Mouse (Mus musculus) hindbrain, embryonic 16.5 days (tissue): ENCODE measurements at regions not wholly inside any gene's neighbourhood (a gene's known extent, or its start where the extent isn't known, plus 50 kb on each side); places are given as distances from the start of the nearest gene placed in this dataset.

Experiments
- ATAC-seq: fragments of 200-750 bp; cut with Nextera tagmentation; 2 replicates; pipeline ENCODE4 v1.8.0; 2017; ENCODE audit warnings: moderate TSS enrichment, moderate library complexity
- H3K27ac ChIP-seq: fragments of 300-500 bp; sonication (generic); 2 replicates; pipeline ENCODE4 v1.5.1; 2014; ENCODE audit warnings: low read depth, mild to moderate bottlenecking, control low read depth, low read length, moderate library complexity
- H3K27me3 ChIP-seq: fragments of 300-500 bp; sonication (generic); replicated peaks from 2 replicates; pipeline ENCODE4 v1.6.1; 2014; ENCODE audit warnings: low read length; ENCODE audit not compliant: control insufficient read depth, insufficient read depth
- H3K36me3 ChIP-seq: fragments of 300-500 bp; sonication (generic); 2 replicates; pipeline ENCODE4 v1.6.1; 2014; ENCODE audit warnings: mild to moderate bottlenecking, low read length, moderate library complexity, mixed read lengths; ENCODE audit not compliant: control insufficient read depth, insufficient read depth
- H3K4me1 ChIP-seq: fragments of 300-500 bp; sonication (generic); 2 replicates; pipeline ENCODE4 v1.6.1; 2014; ENCODE audit warnings: low read depth, low read length; ENCODE audit not compliant: control insufficient read depth, insufficient read depth
- H3K4me2 ChIP-seq: fragments of 300-500 bp; sonication (generic); 2 replicates; pipeline ENCODE4 v1.6.1; 2014; ENCODE audit warnings: mild to moderate bottlenecking, low read length, control low read depth, moderate library complexity
- H3K4me3 ChIP-seq: fragments of 300-500 bp; sonication (generic); 2 replicates; pipeline ENCODE4 v1.5.1; 2014; ENCODE audit warnings: mild to moderate bottlenecking, low read length, control low read depth, moderate library complexity
- H3K9ac ChIP-seq: fragments of 300-500 bp; sonication (generic); 2 replicates; pipeline ENCODE4 v1.6.1; 2014; ENCODE audit warnings: low read depth, mild to moderate bottlenecking, control low read depth, low read length, moderate library complexity
- H3K9me3 ChIP-seq: fragments of 300-500 bp; sonication (generic); 2 replicates; pipeline ENCODE4 v1.6.1; 2014; ENCODE audit warnings: mild to moderate bottlenecking, low read length, moderate library complexity; ENCODE audit not compliant: control insufficient read depth
- WGBS: fragments of 180-500 bp; shearing (Covaris S2); extraction: QIAGEN DNeasy Blood & Tissue Kit; methylation state at CpG from one replicate; pipeline ENCODE4 v1.1.7; 2014; 5-methylcytosine and 5-hydroxymethylcytosine counted together

DNA sequence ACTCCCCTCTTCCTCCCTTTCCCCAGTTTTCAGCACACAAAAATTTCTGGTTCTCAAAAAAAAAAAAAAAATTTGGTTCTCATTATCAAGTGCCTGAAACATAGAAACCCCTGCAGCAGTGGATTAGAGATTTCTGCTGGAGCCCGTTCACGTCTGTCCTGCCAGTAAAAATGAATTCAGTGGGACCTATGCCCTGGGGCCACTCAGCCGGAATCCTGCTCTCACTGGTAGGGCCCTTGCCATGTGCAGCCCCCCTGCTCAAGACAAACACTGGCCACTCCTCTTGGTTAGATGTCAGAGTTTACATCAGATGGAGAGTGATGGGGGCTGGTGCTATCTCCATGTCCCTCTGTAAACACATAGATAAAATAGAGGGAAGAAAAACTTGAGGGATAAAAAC is 108.0 kb downstream of the Atp23 start:
- no peaks in the 10 kb centered on the region for H3K36me3 ChIP-seq
- no peak for ATAC-seq
- no peaks in the 10 kb centered on the region for H3K27me3 ChIP-seq
- no peak overlapping the region for H3K4me3 ChIP-seq
- H3K4me2 ChIP-seq = no peak overlapping the region
- no peaks in the 10 kb centered on the region for H3K9me3 ChIP-seq
- no peak overlapping the region for H3K27ac ChIP-seq
- 32% methylated on average over 3 of the region's 3 CpGs for WGBS
- H3K4me1 ChIP-seq = peaks cover 6% of the 10 kb centered on the region; the same call in 1 of the 2 replicates
- H3K9ac ChIP-seq = no peak overlapping the region

DNA sequence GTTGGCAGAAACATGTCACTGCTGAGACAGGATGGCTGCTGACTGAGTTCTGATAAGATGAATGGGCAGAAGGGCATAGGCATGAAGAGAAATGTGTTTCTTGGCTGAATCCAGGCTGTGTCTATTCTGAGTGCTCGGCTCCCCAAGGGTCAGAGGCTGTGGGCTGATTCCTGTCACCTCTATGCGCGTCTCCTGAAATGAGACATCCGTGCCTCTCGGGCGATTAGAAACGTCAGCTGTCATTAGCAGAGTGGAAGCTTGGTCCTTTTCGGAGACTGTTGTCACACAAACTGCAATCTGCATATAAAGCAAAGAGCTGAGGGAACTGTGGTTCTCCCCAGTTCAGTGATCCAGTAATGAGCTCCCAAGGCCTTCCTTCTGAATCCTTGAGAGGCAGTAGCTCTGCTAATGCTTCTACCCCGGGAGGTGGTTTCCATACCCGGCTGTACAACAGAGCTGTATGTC is 108.8 kb downstream of the Atp23 start:
- 0 out of 2 replicates have a peak, but pooled peaks have one; percentile 27 for ATAC-seq
- no peak overlapping the region for H3K4me2 ChIP-seq
- WGBS = 42% methylated on average over 10 of the region's 10 CpGs

DNA sequence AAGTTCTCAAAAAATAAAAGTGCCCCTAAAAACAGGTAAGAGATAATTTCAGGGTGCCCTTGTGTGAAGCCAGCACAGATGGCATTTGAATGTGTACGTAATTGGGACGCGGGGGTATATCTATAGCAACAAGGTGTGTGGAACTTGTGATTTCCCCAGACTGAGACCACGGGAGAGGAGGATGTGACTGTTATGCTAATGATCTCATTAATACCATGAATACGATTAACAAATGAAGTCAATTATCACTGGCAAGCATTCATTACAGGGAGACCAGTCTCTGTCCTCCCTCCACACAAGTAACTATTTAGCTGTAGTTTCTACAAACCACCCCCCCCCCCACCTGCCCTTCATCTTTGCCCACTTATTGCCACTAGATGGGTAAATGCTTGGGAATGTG is 112.9 kb downstream of the Atp23 start:
- H3K4me1 ChIP-seq = peaks cover 3% of the 10 kb centered on the region; the same call in 1 of the 2 replicates
- no peaks in the 10 kb centered on the region for H3K27me3 ChIP-seq
- 30% methylated on average over 5 of the region's 5 CpGs for WGBS
- H3K4me2 ChIP-seq = no peak overlapping the region
- H3K27ac ChIP-seq = no peak overlapping the region
- no peaks in the 10 kb centered on the region for H3K9me3 ChIP-seq
- H3K9ac ChIP-seq = no peak overlapping the region
- no peak overlapping the region for H3K4me3 ChIP-seq
- no peak for ATAC-seq
- no peaks in the 10 kb centered on the region for H3K36me3 ChIP-seq

More for the DNA sequence above, 108.8 kb downstream of the Atp23 start:
- Histone ChIP-seq H3K4me3 (no peak overlapping the region), H3K9ac (no peak overlapping the region), H3K9me3 (no peaks in the 10 kb centered on the region), H3K27me3 (no peaks in the 10 kb centered on the region), H3K27ac (no peak overlapping the region), H3K4me1 (peaks cover 6% of the 10 kb centered on the region; the same call in 1 of the 2 replicates), H3K36me3 (no peaks in the 10 kb centered on the region)

DNA sequence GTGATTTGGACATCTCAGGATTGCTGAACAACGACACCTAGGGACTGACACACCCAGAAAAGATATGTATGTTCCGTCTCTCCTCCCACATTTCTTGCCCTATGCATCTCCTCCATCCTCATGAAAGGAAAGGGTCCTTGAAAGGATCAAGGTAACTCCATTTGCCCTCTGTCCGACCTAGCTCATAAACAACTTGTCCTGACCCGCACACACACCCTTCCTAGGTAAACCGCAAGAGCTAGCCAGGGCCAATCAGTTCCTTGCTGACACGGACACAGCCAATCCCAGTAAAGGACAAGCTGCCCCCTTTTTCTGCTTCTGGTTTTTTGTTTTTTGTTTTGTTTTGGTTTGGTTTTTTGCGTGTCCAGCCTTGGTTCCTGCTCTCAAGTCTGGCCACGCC is 118.0 kb downstream of the Atp23 start:
- WGBS = 94% methylated on average over 8 of the region's 8 CpGs
- no peaks in the 10 kb centered on the region for H3K36me3 ChIP-seq

DNA sequence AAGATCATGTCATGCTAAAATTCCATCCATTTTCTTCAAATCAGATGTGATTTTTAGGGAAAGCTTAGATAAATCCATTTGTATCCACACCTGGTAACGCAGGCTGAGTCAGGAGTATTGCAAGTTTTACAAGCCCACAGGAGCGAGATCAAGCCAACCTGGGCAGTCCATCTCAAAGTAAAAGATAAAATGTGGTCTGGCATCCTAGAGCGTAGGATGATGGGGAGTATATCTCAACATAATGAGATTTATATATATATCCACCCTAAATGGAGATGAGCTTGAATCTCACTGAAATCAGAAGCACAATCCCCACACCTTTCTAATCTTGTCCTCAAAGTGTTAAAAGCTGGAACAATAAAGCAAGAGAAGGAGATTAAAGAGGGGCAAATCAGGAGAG is 124.6 kb downstream of the Atp23 start:
- no peak for ATAC-seq
- Histone ChIP-seq H3K4me1 (no peaks in the 10 kb centered on the region), H3K9me3 (no peaks in the 10 kb centered on the region), H3K27ac (no peak overlapping the region), H3K4me2 (no peak overlapping the region), H3K9ac (no peak overlapping the region), H3K4me3 (no peak overlapping the region), H3K27me3 (no peaks in the 10 kb centered on the region), H3K36me3 (no peaks in the 10 kb centered on the region)
- 87% methylated on average over 3 of the region's 3 CpGs for WGBS

More for the DNA sequence above, 118.0 kb downstream of the Atp23 start:
- Histone ChIP-seq H3K4me3 (no peak overlapping the region), H3K9ac (no peak overlapping the region), H3K27ac (no peak overlapping the region), H3K4me1 (no peaks in the 10 kb centered on the region), H3K27me3 (no peaks in the 10 kb centered on the region), H3K4me2 (no peak overlapping the region), H3K9me3 (no peaks in the 10 kb centered on the region)
- no peak for ATAC-seq

DNA sequence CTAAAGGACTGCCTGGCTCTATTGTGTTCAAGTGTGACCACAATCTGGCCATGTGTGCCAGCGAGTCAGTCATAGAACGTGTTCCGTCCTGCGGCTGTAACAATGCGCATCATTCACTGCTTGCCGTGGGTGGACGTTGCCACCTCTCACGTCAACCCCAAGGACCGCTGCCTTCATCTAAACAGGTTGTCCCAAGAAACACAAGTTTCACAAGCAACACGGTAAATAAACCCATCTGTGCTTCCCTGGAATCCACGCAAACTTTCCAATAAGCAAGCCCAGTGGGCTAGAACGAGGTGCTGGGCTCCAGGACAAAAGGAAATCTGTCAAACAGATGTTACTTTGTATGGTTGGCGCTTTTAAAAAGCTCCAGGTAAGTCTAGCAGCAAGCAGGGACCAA is 125.2 kb downstream of the Atp23 start:
- H3K9ac ChIP-seq = no peak overlapping the region
- ATAC-seq = no peak
- 72% methylated on average over 13 of the region's 13 CpGs for WGBS
- no peaks in the 10 kb centered on the region for H3K27me3 ChIP-seq
- H3K9me3 ChIP-seq = no peaks in the 10 kb centered on the region
- H3K4me3 ChIP-seq = no peak overlapping the region
- no peaks in the 10 kb centered on the region for H3K4me1 ChIP-seq
- no peaks in the 10 kb centered on the region for H3K36me3 ChIP-seq
- H3K4me2 ChIP-seq = no peak overlapping the region
- H3K27ac ChIP-seq = no peak overlapping the region

DNA sequence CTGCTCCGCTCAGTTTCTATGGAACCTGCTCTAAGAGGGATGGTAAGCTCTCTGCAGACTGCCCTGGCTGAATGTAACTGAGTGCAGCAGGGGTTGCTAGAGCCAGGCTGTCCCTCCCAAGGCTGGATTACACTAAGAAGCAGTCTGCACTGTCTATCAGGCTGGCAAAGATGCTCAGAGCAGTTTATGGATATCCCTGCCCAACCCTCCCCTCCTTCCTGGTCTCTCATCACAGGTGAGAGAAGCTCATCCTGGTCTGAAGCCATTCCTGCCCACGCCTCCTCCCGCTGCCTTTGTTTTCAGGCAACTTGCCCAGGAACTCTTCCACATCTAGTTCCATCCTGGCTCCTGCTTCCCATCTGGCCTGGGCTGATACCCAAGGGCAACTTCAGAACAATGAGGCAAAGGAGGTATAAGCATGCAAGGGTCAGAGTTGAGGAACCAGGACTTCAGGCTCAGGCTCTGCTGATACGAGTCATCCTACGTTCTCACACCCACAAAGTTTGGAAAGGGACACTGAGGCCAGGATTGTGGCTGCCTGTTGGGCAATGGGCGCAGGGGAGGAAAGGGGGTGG is 130.6 kb downstream of the Atp23 start:
- no peak overlapping the region for H3K9ac ChIP-seq
- no peaks in the 10 kb centered on the region for H3K9me3 ChIP-seq
- WGBS = 82% methylated on average over 6 of the region's 6 CpGs
- H3K4me3 ChIP-seq = no peak overlapping the region
- no peaks in the 10 kb centered on the region for H3K36me3 ChIP-seq
- no peak for ATAC-seq
- H3K27me3 ChIP-seq = no peaks in the 10 kb centered on the region
- H3K4me2 ChIP-seq = no peak overlapping the region
- H3K4me1 ChIP-seq = no peaks in the 10 kb centered on the region
- H3K27ac ChIP-seq = no peak overlapping the region

DNA sequence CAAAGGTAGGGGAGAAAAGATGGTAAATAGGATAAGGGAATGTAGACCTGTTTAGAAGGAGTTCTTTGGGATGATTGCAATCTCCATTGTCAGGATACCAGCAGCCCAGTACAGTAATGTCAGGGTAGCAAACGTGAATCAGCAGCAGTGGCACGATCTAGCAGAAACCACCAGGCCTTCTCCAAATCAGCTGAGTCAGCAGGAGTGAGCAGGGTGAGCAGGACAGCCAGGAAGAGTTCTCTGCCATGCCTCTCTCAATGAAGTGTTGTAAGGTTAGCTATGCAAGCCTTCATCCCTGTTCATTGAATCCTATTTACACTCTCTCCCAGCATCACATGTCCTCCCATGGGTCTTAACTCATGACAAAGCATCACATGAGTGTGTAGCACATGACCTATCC is 135.5 kb downstream of the Atp23 start:
- ATAC-seq = no peak
- no peaks in the 10 kb centered on the region for H3K4me1 ChIP-seq
- H3K4me2 ChIP-seq = no peak overlapping the region
- H3K4me3 ChIP-seq = no peak overlapping the region
- H3K27ac ChIP-seq = no peak overlapping the region
- H3K9me3 ChIP-seq = no peaks in the 10 kb centered on the region
- H3K9ac ChIP-seq = no peak overlapping the region
- WGBS = 84% methylated on average over 2 of the region's 2 CpGs
- H3K36me3 ChIP-seq = no peaks in the 10 kb centered on the region
- no peaks in the 10 kb centered on the region for H3K27me3 ChIP-seq

DNA sequence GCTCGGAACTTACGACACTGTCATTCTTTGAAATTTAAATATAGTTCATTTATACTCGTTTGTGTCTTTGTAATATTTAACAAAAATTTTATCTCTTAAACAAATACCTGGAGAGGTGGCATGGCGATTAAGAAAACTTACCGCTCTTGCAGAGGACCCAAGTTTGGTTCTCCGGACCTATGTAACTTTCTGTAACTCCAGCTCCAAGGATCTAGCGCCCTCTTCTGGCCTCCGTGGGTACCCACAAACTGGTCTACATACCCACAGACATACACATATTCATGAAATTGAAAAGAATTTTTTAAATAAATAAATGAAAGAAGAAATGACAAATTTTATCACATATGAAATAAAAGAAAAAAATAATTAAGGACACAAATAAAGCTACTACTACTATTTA is 136.4 kb downstream of the Atp23 start:
- 78% methylated on average over 8 of the region's 8 CpGs for WGBS
- Histone ChIP-seq H3K9ac (no peak overlapping the region), H3K4me3 (no peak overlapping the region), H3K36me3 (no peaks in the 10 kb centered on the region), H3K9me3 (no peaks in the 10 kb centered on the region), H3K4me2 (no peak overlapping the region), H3K27me3 (no peaks in the 10 kb centered on the region), H3K27ac (no peak overlapping the region), H3K4me1 (no peaks in the 10 kb centered on the region)
- no peak for ATAC-seq

DNA sequence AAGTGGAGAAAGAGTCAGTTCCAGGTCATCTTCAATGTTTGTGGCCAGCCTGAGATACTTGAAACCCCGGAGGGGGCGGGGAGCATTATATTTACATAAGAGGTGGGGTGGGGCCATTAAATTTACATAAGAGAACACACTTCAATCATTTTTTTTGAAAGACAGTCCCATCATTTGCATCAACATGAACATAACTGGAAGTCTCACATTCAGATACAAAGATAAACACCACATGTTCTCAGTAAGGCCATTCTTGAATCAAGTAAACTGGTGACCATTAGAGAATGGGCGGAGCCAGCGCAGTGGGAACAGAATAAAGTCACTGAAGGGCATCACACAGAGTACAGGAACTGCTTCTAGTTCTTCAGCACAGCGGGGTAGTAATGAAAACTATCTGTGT is 137.2 kb downstream of the Atp23 start:
- Histone ChIP-seq H3K9me3 (no peaks in the 10 kb centered on the region), H3K4me2 (no peak overlapping the region), H3K9ac (no peak overlapping the region), H3K4me1 (no peaks in the 10 kb centered on the region), H3K36me3 (no peaks in the 10 kb centered on the region), H3K27ac (no peak overlapping the region), H3K4me3 (no peak overlapping the region), H3K27me3 (no peaks in the 10 kb centered on the region)
- 78% methylated on average over 5 of the region's 5 CpGs for WGBS
- no peak for ATAC-seq
